Mouse (Mus musculus) CD4-positive naive resting alpha-beta T cell, adult 57 days (primary cell): ENCODE data around the gene 1110059G10Rik. TPM values are rescaled to one million over a fixed set of nuclear protein-coding genes. Genes with fewer than 3 reads are reported as not detected.

Source experiments
- total RNA-seq: library from RNA; stranded (reverse); gene quantifications from one replicate; pipeline ENCODE4 v1.2.4, GENCODE M21; 2023

1110059G10Rik gene
- 30.9 TPM for total RNA-seq

GRCm38 (mm10) chr9:122950643-122951475 lies at the start of gene 1110059G10Rik, which contains the start of gene Kif15:
Gene 1110059G10Rik (minus strand): TSS chr9:122951000.
Gene Kif15 (plus strand): TSS chr9:122951046.

GRCm38 (mm10) chr9:122922936-122923381 lies 27.8 kb downstream of the 1110059G10Rik start, which contains the start of gene Zfp105:
Gene Zfp105 (plus strand): TSS chr9:122923072.

Other genes with a start within 250 kb of the 1110059G10Rik start
- not detected for gene Topaz1, start 203.7 kb downstream of the 1110059G10Rik start, total RNA-seq
- gene Tcaim, start 145.5 kb downstream of the 1110059G10Rik start, total RNA-seq: 13.7 TPM
- gene Gm35549, start 107.0 kb downstream of the 1110059G10Rik start, total RNA-seq: not detected
- gene Zfp445, start 85.0 kb downstream of the 1110059G10Rik start, total RNA-seq: 114 TPM
- 4.0 TPM for gene Zkscan7, start 65.3 kb downstream of the 1110059G10Rik start, total RNA-seq
- gene Zfp105, start 27.9 kb downstream of the 1110059G10Rik start, total RNA-seq: not detected
- gene Kif15, start within 50 bp of the 1110059G10Rik start, total RNA-seq: 2.2 TPM
- 30.4 TPM for gene Tmem42, start 70.3 kb upstream of the 1110059G10Rik start, total RNA-seq
- 2.0 TPM for gene Tgm4, start 83.7 kb upstream of the 1110059G10Rik start, total RNA-seq
- gene Zdhhc3, start 162.2 kb upstream of the 1110059G10Rik start, total RNA-seq: 51.1 TPM
- gene Exosc7, start 162.2 kb upstream of the 1110059G10Rik start, total RNA-seq: 50.7 TPM
- 2.0 TPM for gene Clec3b, start 199.9 kb upstream of the 1110059G10Rik start, total RNA-seq